Mouse (Mus musculus) bone marrow, adult 2 months (tissue): ENCODE measurements at regions not wholly inside any gene's neighbourhood (a gene's known extent, or its start where the extent isn't known, plus 50 kb on each side); places are given as distances from the start of the nearest gene placed in this dataset.

Experiments used
- CTCF ChIP-seq: fragments of 200-500 bp; IDR thresholded peaks from 2 replicates; pipeline ENCODE4 v1.5.1; 2011; ENCODE audit warnings: low read length, control low read depth; ENCODE audit not compliant: control insufficient read depth, insufficient read depth
- POLR2A ChIP-seq: fragments of 200-500 bp; IDR thresholded peaks from 2 replicates; pipeline ENCODE4 v1.6.1; 2011; ENCODE audit warnings: low read depth, mild to moderate bottlenecking, control low read depth, low read length, borderline replicate concordance; ENCODE audit not compliant: control insufficient read depth

DNA sequence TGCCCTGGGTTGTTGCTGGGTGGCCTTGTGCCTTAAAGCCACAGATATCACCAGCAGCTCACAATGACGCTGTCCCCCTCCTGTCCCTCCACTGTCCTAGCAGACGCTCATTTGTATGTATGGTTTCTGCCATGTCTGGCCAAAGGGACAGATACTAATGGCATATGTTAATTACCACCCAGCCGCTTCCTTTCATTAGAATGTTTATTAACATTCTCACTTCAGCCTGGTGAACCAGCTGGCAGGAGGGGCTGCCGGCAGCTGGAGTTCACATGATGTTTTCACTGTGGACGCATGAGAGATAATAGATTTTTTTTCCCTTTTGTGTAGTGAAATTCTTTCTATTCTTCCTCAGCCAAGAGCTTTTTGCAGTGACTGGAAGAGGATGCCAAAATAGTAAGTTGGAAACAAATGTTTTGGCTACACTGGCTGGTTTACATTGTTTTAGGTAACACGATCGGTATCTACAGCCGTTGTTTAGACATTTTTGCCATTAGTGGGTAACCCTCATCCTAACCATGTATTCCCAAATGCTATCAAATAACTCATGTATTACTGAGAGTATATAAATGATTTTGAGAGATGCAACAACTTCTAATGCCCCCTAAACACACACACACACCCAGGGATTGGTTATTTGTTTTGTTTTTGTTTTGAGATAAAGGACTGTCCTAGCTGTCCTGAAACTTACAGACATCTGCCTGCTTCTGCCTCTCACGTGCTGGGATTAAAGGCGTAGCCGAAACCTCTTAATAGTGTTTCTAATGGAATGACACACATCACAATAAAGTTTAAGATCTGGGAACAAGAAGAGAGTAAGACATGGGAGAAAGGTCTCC lies 83.0 kb upstream of the Tsc22d1 start:
- TF ChIP-seq POLR2A (no peak), CTCF (no peak)
